Mouse (Mus musculus) liver, adult 2 months (tissue): ENCODE results near the gene Brsk2.

ENCODE experiments used
- CTCF ChIP-seq: fragments of 200-500 bp; IDR thresholded peaks from 2 replicates; pipeline ENCODE4 v1.5.1; 2011; ENCODE audit warnings: low read depth, low read length, control low read depth
- POLR2A ChIP-seq: fragments of 200-500 bp; IDR thresholded peaks from 2 replicates; pipeline ENCODE4 v1.6.1; 2011; ENCODE audit warnings: low read length, control low read depth; ENCODE audit not compliant: insufficient read depth; ENCODE audit errors: extremely low read depth

GRCm38 (mm10) chr7:142020827-142021226, 71.3 kb downstream of the Brsk2 start:
- TF ChIP-seq CTCF, result no peak
- no peak for TF ChIP-seq POLR2A
